Mouse (Mus musculus): ENCODE data around the gene Thnsl1. TPM values are rescaled to one million over a fixed set of nuclear protein-coding genes. Genes with fewer than 3 reads are reported as not detected.
A peak's percentile ranks its signal among the peaks of the same experiment; 100 is the strongest.

The Thnsl1 gene
- polyA plus RNA-seq, 2 experiments, result 4.3 to 5.8 TPM

DNA sequence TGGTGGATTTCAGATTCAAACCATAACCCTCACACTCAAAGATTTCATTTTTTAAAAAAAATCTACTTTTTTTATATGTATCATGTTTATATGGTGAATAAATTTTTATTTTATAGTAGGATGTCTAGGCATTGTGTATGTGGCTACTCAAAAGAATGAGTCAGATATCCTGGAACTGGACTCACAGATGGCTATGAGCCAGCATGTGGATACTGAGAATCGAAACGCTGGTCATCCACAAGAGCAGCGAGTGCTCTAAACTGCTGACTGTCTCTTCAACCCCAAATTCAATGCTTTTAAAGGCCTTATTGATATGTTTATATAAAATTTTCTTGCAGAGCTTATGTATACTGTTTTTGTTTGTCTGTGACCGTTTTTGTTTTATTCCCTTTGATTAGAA lies 52.8 kb downstream of the Thnsl1 start:
- Histone ChIP-seq H3K4me3 (replicated peaks; ENCODE audit: low read length) (no peak overlapping the region), H3K36me3 (ENCODE audit: control insufficient read depth, insufficient read depth, low read length) (no peaks in the 10 kb centered on the region), H3K27ac (replicated peaks; ENCODE audit: low read depth, low read length) (no peak overlapping the region), H3K4me2 (replicated peaks; ENCODE audit: low read depth, low read length, severe bottlenecking) (no peak overlapping the region), H3K9me3 (ENCODE audit: control insufficient read depth, low read length) (no peaks in the 10 kb centered on the region), H3K9ac (ENCODE audit: low read depth, low read length, severe bottlenecking) (no peak overlapping the region), H3K4me1 (ENCODE audit: control insufficient read depth, insufficient read depth, low read length) (no peaks in the 10 kb centered on the region), H3K27me3 (ENCODE audit: control insufficient read depth, insufficient read depth, low read length) (no peaks in the 10 kb centered on the region)
- 92% methylated on average over 4 of the region's 4 CpGs for WGBS
- ATAC-seq (ENCODE audit: low FRiP score, low read depth) (no peak), DNase-seq (ENCODE audit: low spot score) (no peak)
- TF ChIP-seq POLR2A (IDR thresholded peaks at IDR 0.05; ENCODE audit: borderline replicate concordance, extremely low read depth, insufficient read depth, insufficient read length), result no peak

DNA sequence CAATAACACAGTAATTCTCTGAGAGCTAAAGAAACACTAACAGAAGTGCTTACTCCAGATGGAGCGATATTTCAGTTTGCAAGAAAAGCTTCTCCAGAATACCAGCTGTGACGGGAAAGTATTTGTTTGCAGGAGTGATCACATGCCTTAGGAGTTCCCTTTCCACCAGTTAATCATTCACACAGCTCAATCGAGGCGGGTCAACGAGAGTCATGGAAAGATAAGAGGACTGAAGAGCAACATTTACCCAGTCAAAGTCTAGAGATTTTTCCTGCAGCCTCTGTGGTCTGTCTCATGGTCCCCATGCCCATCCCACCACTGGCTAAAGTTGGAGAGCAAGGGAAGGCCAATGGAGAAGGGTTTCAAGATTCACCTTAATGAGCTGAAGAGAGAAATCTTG lies 53.6 kb downstream of the Thnsl1 start:
- no peak overlapping the region for H3K9ac ChIP-seq (ENCODE audit: low read depth, low read length, severe bottlenecking)
- ATAC-seq (ENCODE audit: low FRiP score, low read depth), result no peak
- H3K36me3 ChIP-seq (ENCODE audit: control insufficient read depth, insufficient read depth, low read length), result no peaks in the 10 kb centered on the region
- no peak overlapping the region for H3K27ac ChIP-seq (replicated peaks; ENCODE audit: low read depth, low read length)
- H3K4me1 ChIP-seq (ENCODE audit: control insufficient read depth, insufficient read depth, low read length), result no peaks in the 10 kb centered on the region
- H3K4me2 ChIP-seq (replicated peaks; ENCODE audit: low read depth, low read length, severe bottlenecking), result no peak overlapping the region
- no peak for TF ChIP-seq POLR2A (IDR thresholded peaks at IDR 0.05; ENCODE audit: borderline replicate concordance, extremely low read depth, insufficient read depth, insufficient read length)
- no peak overlapping the region for H3K4me3 ChIP-seq (replicated peaks; ENCODE audit: low read length)
- WGBS, result 79% methylated on average over 5 of the region's 5 CpGs
- H3K9me3 ChIP-seq (ENCODE audit: control insufficient read depth, low read length), result no peaks in the 10 kb centered on the region
- no peak for DNase-seq (ENCODE audit: low spot score)
- H3K27me3 ChIP-seq (ENCODE audit: control insufficient read depth, insufficient read depth, low read length), result no peaks in the 10 kb centered on the region

DNA sequence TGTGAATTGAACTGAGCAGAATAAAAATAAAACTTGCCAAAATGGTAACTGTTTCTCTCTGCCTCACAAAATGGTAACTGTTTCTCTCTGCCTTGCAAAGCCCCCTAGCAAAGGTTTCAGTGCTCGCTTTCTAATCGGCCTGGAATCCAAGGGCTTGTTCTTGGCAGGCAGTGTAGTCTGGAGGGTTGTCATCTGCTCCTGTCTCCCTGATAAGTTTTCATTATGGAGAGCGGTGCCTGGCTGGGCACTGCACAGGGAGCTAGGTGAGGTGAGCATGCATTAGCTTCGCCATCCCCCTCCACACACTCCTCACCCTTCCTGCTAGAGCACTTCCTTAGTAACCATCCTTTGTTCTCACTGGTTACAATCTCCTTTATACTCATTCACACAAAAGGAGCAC lies 54.5 kb downstream of the Thnsl1 start:
- Histone ChIP-seq H3K4me3 (replicated peaks; ENCODE audit: low read length) (no peak overlapping the region), H3K9me3 (ENCODE audit: control insufficient read depth, low read length) (no peaks in the 10 kb centered on the region), H3K4me1 (ENCODE audit: control insufficient read depth, insufficient read depth, low read length) (no peaks in the 10 kb centered on the region), H3K36me3 (ENCODE audit: control insufficient read depth, insufficient read depth, low read length) (no peaks in the 10 kb centered on the region), H3K27me3 (ENCODE audit: control insufficient read depth, insufficient read depth, low read length) (no peaks in the 10 kb centered on the region), H3K27ac (replicated peaks; ENCODE audit: low read depth, low read length) (no peak overlapping the region), H3K4me2 (replicated peaks; ENCODE audit: low read depth, low read length, severe bottlenecking) (no peak overlapping the region), H3K9ac (ENCODE audit: low read depth, low read length, severe bottlenecking) (no peak overlapping the region)
- 59% methylated on average over 4 of the region's 4 CpGs for WGBS
- TF ChIP-seq POLR2A (IDR thresholded peaks at IDR 0.05; ENCODE audit: borderline replicate concordance, extremely low read depth, insufficient read depth, insufficient read length), result no peak
- DNase-seq (ENCODE audit: low spot score) (no peak), ATAC-seq (ENCODE audit: low FRiP score, low read depth) (no peak)

DNA sequence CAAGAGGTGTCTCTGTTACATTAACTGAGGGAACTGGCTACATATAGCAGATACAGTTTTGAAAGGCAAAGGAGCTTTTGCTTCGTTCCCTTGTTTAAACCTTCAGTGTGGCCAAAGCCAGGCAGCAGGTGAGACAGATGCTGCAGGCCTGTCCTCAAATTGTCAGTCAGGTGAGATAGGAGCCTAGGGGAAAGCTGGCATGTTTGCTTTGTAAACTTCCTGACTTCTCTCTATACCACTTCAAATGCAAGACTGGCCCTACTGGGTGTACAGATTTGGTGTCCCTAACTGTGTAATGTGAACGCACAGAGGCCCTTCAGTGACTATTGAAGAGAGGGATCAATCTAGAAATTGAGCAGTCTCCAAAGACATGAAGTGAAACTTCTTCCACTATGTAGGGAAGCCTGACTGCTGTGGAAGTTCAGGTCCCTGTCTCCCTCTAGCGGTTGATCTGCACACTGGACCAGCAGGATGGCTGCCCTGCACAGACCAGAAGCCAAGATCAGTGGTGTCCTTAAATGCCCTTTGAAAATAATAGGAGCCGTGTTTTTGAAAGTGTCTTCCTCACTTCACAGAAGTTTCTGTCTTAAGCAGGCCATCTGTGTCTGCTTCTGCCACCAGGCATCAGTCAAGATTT lies 56.0 kb downstream of the Thnsl1 start:
- 21% methylated on average over 4 of the region's 4 CpGs for WGBS
- H3K9ac ChIP-seq (ENCODE audit: low read depth, low read length, severe bottlenecking), result no peak overlapping the region

DNA sequence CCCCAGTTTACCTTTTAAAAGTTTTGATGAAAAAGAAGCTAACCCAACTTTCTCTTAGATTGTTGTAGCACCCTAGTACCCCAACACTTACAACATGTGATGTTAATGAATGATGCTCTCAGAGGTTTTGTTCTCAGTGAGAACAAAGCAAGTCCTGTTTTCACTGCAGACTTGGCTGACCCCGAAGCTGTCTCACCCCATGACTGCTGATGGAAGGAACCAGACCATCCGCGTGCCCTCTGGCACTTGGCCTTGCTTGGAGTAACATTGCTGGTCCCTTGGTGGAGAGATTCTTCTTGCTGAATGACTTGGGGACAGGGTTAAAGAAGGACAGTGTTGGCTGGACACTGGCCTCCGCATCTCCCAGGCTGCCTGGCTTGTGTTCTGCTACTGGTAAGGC lies 58.5 kb downstream of the Thnsl1 start:
- WGBS, result 84% methylated on average over 4 of the region's 4 CpGs
- ATAC-seq (ENCODE audit: low FRiP score, low read depth) (no peak), DNase-seq (ENCODE audit: low spot score) (no peak)
- H3K27me3 ChIP-seq (ENCODE audit: control insufficient read depth, insufficient read depth, low read length), result no peaks in the 10 kb centered on the region
- no peak for TF ChIP-seq POLR2A (IDR thresholded peaks at IDR 0.05; ENCODE audit: borderline replicate concordance, extremely low read depth, insufficient read depth, insufficient read length)
- H3K4me2 ChIP-seq (replicated peaks; ENCODE audit: low read depth, low read length, severe bottlenecking), result no peak overlapping the region
- H3K36me3 ChIP-seq (ENCODE audit: control insufficient read depth, insufficient read depth, low read length), result no peaks in the 10 kb centered on the region
- H3K9ac ChIP-seq (ENCODE audit: low read depth, low read length, severe bottlenecking), result no peak overlapping the region
- H3K4me1 ChIP-seq (ENCODE audit: control insufficient read depth, insufficient read depth, low read length), result no peaks in the 10 kb centered on the region
- H3K27ac ChIP-seq (replicated peaks; ENCODE audit: low read depth, low read length), result no peak overlapping the region
- no peak overlapping the region for H3K4me3 ChIP-seq (replicated peaks; ENCODE audit: low read length)
- no peaks in the 10 kb centered on the region for H3K9me3 ChIP-seq (ENCODE audit: control insufficient read depth, low read length)

More for the DNA sequence above, 56.0 kb downstream of the Thnsl1 start:
- no peaks in the 10 kb centered on the region for H3K36me3 ChIP-seq (ENCODE audit: control insufficient read depth, insufficient read depth, low read length)
- H3K9me3 ChIP-seq (ENCODE audit: control insufficient read depth, low read length), result no peaks in the 10 kb centered on the region
- peak; percentile 82 for ATAC-seq (ENCODE audit: low FRiP score, low read depth)
- H3K27me3 ChIP-seq (ENCODE audit: control insufficient read depth, insufficient read depth, low read length), result no peaks in the 10 kb centered on the region
- no peak overlapping the region for H3K27ac ChIP-seq (replicated peaks; ENCODE audit: low read depth, low read length)
- DNase-seq (ENCODE audit: low spot score), result peak; percentile 80
- H3K4me2 ChIP-seq (replicated peaks; ENCODE audit: low read depth, low read length, severe bottlenecking), result no peak overlapping the region
- no peaks in the 10 kb centered on the region for H3K4me1 ChIP-seq (ENCODE audit: control insufficient read depth, insufficient read depth, low read length)
- no peak overlapping the region for H3K4me3 ChIP-seq (replicated peaks; ENCODE audit: low read length)
- TF ChIP-seq POLR2A (IDR thresholded peaks at IDR 0.05; ENCODE audit: borderline replicate concordance, extremely low read depth, insufficient read depth, insufficient read length), result no peak

Other genes with a start within 250 kb of the Thnsl1 start
- gene Arhgap21, start 236.8 kb upstream of the Thnsl1 start, polyA plus RNA-seq (2012; rRNA removed), result 29.2 and 58.7 TPM in 2 replicates
- gene Arhgap21, start 236.8 kb upstream of the Thnsl1 start, polyA plus RNA-seq (2014; fragmentation: Nextera tagmentation; extraction: Ambion mirVana), result 19.1 and 19.6 TPM in 2 replicates
- gene Enkur, start 359 bp upstream of the Thnsl1 start, polyA plus RNA-seq (2012; rRNA removed), result 0.41 and 0.83 TPM in 2 replicates
- 0.50 and 0.76 TPM in 2 replicates for gene Enkur, start 359 bp upstream of the Thnsl1 start, polyA plus RNA-seq (2014; fragmentation: Nextera tagmentation; extraction: Ambion mirVana)
- gene Gpr158, start 161.8 kb downstream of the Thnsl1 start, polyA plus RNA-seq (2012; rRNA removed), result 0.01 TPM in 1 of 2 replicates, not detected in the other
- not detected in 2 replicates for gene Gpr158, start 161.8 kb downstream of the Thnsl1 start, polyA plus RNA-seq (2014; fragmentation: Nextera tagmentation; extraction: Ambion mirVana)